Mouse (Mus musculus): ENCODE measurements around the gene Il17rb. TPM values are rescaled to one million over a fixed set of nuclear protein-coding genes. Genes with fewer than 3 reads are reported as not detected.

Gene Il17rb
- total RNA-seq, 2 experiments from 2014 or later = not detected

GRCm38 (mm10) chr14:29978254-29979204 is 30.2 kb downstream of the Il17rb start, which contains the start of gene Actr8:
Gene Actr8 (plus strand): TSS chr14:29978337.
- Histone ChIP-seq H3K4me3 (peak within 1 kb of the TSS; percentile 98), H3K27ac (peak within 1 kb of the TSS; percentile 91)
- no peak for TF ChIP-seq CTCF (IDR thresholded peaks at IDR 0.05)
- intact Hi-C loops (cut with DNase I) = loop anchor here (10.0 kb wide), 1 partner anchor 496 kb away; the partner anchor contains the start of gene Dcp1a
- peak; percentile 96 for DNase-seq

GRCm38 (mm10) chr14:29976927-29977326 is 31.8 kb downstream of the Il17rb start:
- DNase-seq = no peak
- no peak overlapping the region for H3K4me3 ChIP-seq
- intact Hi-C loops (cut with DNase I) = loop anchor here (10.0 kb wide), 1 partner anchor 498 kb away; the partner anchor contains the start of gene Dcp1a
- no peak for TF ChIP-seq CTCF (IDR thresholded peaks at IDR 0.05)
- H3K27ac ChIP-seq = no peak overlapping the region

GRCm38 (mm10) chr14:29971993-29972392 is 36.7 kb downstream of the Il17rb start:
- TF ChIP-seq CTCF (IDR thresholded peaks at IDR 0.05) = no peak
- intact Hi-C loops (cut with DNase I) = loop anchor here (10.0 kb wide), 1 partner anchor 503 kb away; the partner anchor contains the start of gene Dcp1a
- Histone ChIP-seq H3K27ac (no peak overlapping the region), H3K4me3 (no peak overlapping the region)
- DNase-seq = no peak

GRCm38 (mm10) chr14:29971446-29971845 is 37.2 kb downstream of the Il17rb start:
- no peak for DNase-seq
- Histone ChIP-seq H3K4me3 (no peak overlapping the region), H3K27ac (no peak overlapping the region)
- intact Hi-C loops (cut with DNase I) = loop anchor here (10.0 kb wide), 1 partner anchor 503 kb away; the partner anchor contains the start of gene Dcp1a
- TF ChIP-seq CTCF (IDR thresholded peaks at IDR 0.05) = no peak

GRCm38 (mm10) chr14:29968075-29968821 is 40.4 kb downstream of the Il17rb start, which contains the start of gene Selenok:
Gene Selenok (plus strand): TSS chr14:29968308.
- TF ChIP-seq CTCF (IDR thresholded peaks at IDR 0.05) = no peak
- Histone ChIP-seq H3K27ac (peak within 1 kb of the TSS; percentile 98), H3K4me3 (peak within 1 kb of the TSS; percentile 81)
- peak; percentile 95 for DNase-seq
- intact Hi-C loops (cut with DNase I) = no loop called here

GRCm38 (mm10) chr14:29967611-29968010 is 41.1 kb downstream of the Il17rb start:
- intact Hi-C loops (cut with DNase I) = no loop called here
- H3K27ac ChIP-seq = peak overlapping the region; percentile 98
- no peak for TF ChIP-seq CTCF (IDR thresholded peaks at IDR 0.05)
- H3K4me3 ChIP-seq = peak overlapping the region; percentile 81
- no peak for DNase-seq

- intact Hi-C loops (cut with DNase I) = no loop called here
- TF ChIP-seq CTCF (IDR thresholded peaks at IDR 0.05) = no peak
- DNase-seq = no peak
- H3K4me3 ChIP-seq = no peak overlapping the region
- H3K27ac ChIP-seq = no peak overlapping the region
These were observed 51.3 kb downstream of the Il17rb start for GRCm38 (mm10) chr14:29957393-29957792.

- no peak for DNase-seq
- Histone ChIP-seq H3K4me3 (no peak overlapping the region), H3K27ac (no peak overlapping the region)
- no peak for TF ChIP-seq CTCF (IDR thresholded peaks at IDR 0.05)
- intact Hi-C loops (cut with DNase I) = no loop called here
These were observed 57.9 kb downstream of the Il17rb start for GRCm38 (mm10) chr14:29950805-29951204.

- no peak for DNase-seq
- intact Hi-C loops (cut with DNase I) = no loop called here
- Histone ChIP-seq H3K27ac (no peak overlapping the region), H3K4me3 (no peak overlapping the region)
- TF ChIP-seq CTCF (IDR thresholded peaks at IDR 0.05) = no peak
These were observed 61.9 kb downstream of the Il17rb start for GRCm38 (mm10) chr14:29946761-29947309.

Small RNA genes lying within 50 kb of the gene (microRNA-seq; reads per million reads assigned to microRNA genes)
- not detected for gene Mir6947

Other genes starting within 250 kb of the Il17rb start
- gene Selenok, start 40.6 kb downstream of the Il17rb start, total RNA-seq (2021) = 10 to 100 TPM; 73.5 to 91.1 TPM
- gene Actr8, start 30.6 kb downstream of the Il17rb start, total RNA-seq (2021) = 10 to 100 TPM; 30.3 to 40.0 TPM
- gene Chdh, start 127 bp upstream of the Il17rb start, total RNA-seq (2021) = under 1 TPM; 0.10 to 0.11 TPM